Mouse (Mus musculus) limb, embryonic 13.5 days (tissue): ENCODE measurements around the gene Folh1. TPM values are rescaled to one million over a fixed set of nuclear protein-coding genes. Genes with fewer than 3 reads are reported as not detected.
A peak's percentile ranks its signal among the peaks of the same experiment; 100 is the strongest.
"Not testable (repeated sequence)": the region's sequence is repeated elsewhere in the genome, so short reads cannot be mapped to it uniquely, and the experiment has no call there.

ENCODE experiments used
- ATAC-seq: fragments of 200-750 bp; cut with Nextera tagmentation; 2 replicates; pipeline ENCODE4 v1.8.0; 2017; ENCODE audit warnings: low read depth, moderate number of reproducible peaks, moderate TSS enrichment; ENCODE audit not compliant: low FRiP score
- H3K27ac ChIP-seq: fragments of 300-500 bp; sonication (generic); 2 replicates; pipeline ENCODE4 v1.5.1; 2015; ENCODE audit warnings: inconsistent platforms, mild to moderate bottlenecking, moderate library complexity
- H3K27me3 ChIP-seq: fragments of 300-500 bp; sonication (generic); 2 replicates; pipeline ENCODE4 v1.6.1; 2015; ENCODE audit warnings: mild to moderate bottlenecking, inconsistent platforms
- H3K36me3 ChIP-seq: fragments of 300-500 bp; sonication (generic); 2 replicates; pipeline ENCODE4 v1.6.1; 2015; ENCODE audit warnings: inconsistent platforms, mild to moderate bottlenecking, moderate library complexity
- H3K4me1 ChIP-seq: fragments of 300-500 bp; sonication (generic); 2 replicates; pipeline ENCODE4 v1.6.1; 2015; ENCODE audit warnings: inconsistent platforms
- H3K4me2 ChIP-seq: fragments of 300-500 bp; sonication (generic); replicated peaks from 2 replicates; pipeline ENCODE4 v1.6.1; 2015; ENCODE audit warnings: inconsistent platforms, mild to moderate bottlenecking, moderate library complexity
- H3K4me3 ChIP-seq: fragments of 300-500 bp; sonication (generic); 2 replicates; pipeline ENCODE4 v1.5.1; 2015; ENCODE audit warnings: moderate library complexity, mild to moderate bottlenecking, inconsistent platforms
- H3K9ac ChIP-seq: fragments of 300-500 bp; sonication (generic); 2 replicates; pipeline ENCODE4 v1.6.1; 2015; ENCODE audit warnings: mild to moderate bottlenecking, inconsistent platforms
- H3K9me3 ChIP-seq: fragments of 300-500 bp; sonication (generic); 2 replicates; pipeline ENCODE4 v1.6.1; 2016; ENCODE audit warnings: inconsistent platforms
- WGBS: fragments of 180-500 bp; shearing (Covaris S2); methylation state at CpG from one replicate; pipeline ENCODE4 v1.1.7; 2015; 5-methylcytosine and 5-hydroxymethylcytosine counted together
- polyA plus RNA-seq: library from polyadenylated mRNA; unstranded; fragments of >200 nt; fragmentation: Nextera tagmentation; extraction: Ambion mirVana; gene quantifications from 2 replicates; pipeline ENCODE4 v1.2.1, GENCODE M21; 2015

Folh1 gene
- 0.09 and 0.11 TPM in 2 replicates for polyA plus RNA-seq

DNA sequence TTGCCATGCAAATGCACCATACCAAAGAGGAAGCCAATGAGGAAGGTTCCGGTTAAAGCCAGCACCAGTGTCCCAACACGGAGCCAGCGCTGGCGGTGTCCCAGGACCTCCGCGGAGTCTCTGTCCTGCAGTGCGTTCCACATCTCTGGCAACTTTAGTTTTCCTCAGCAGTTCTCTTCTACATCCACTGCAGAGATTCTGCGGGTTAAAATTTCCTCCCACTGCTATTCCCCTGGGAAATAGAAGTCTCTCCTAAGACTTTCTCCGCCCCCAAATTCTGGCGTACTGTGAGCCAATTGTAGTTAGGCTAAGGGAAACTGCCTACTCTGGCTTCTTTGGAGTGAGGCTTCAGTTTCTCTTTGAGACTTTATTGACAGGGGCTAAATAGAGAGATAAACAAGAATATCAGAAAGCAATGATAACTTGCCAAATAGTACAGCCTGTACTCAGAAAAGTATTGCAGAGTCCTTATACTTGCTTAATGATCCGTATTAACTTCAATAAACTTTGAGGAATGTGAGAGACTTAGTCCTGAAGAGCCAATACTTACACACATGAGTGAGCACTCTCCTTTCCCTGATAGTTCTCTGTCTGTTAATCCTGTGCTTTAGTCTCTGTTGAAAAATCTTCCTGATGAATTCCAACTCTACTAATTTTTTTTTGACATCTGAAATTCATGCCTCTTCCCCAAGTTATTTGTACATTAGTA is at the start of gene Folh1:
Gene Folh1, minus strand, starts transcription at position 327 of the 709 bp plus-strand sequence.
- H3K27me3 ChIP-seq, result no peaks in the 10 kb centered on the region
- no peaks in the 10 kb centered on the region for H3K9me3 ChIP-seq
- no peaks in the 10 kb centered on the region for H3K4me1 ChIP-seq
- no peak within 1 kb of the TSS for H3K9ac ChIP-seq
- no peaks in the 10 kb centered on the region for H3K36me3 ChIP-seq
- H3K4me2 ChIP-seq, result peak within 1 kb of the TSS; percentile 53
- H3K4me3 ChIP-seq, result peak within 1 kb of the TSS; percentile 10; the same call in 1 of the 2 replicates
- WGBS, result 9% methylated on average over 11 of the region's 11 CpGs
- no peak within 1 kb of the TSS for H3K27ac ChIP-seq
- no peak for ATAC-seq

DNA sequence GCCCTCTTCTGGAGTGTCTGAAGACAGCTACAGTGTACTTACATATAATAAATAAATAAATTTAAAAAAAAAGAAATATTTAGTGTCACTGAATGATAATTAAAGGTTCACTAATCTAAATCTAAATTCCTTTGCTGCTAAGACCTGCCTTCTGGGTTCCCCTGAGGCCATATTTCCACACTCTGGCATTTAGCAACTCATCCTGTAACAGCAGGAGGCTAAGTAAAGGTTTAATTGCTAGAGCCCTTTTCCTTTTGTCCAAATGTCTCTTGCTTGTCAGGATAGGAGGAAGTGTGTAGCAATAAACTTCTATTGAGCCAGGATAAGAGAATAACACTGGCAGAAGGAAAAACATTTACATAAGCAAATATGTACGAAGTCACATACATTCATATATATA is 40.7 kb upstream of the Folh1 start:
- Histone ChIP-seq H3K27ac (no peak overlapping the region), H3K27me3 (no peaks in the 10 kb centered on the region), H3K4me2 (no peak overlapping the region), H3K9ac (no peak overlapping the region), H3K4me1 (no peaks in the 10 kb centered on the region), H3K36me3 (no peaks in the 10 kb centered on the region), H3K4me3 (no peak overlapping the region), H3K9me3 (no peaks in the 10 kb centered on the region)
- ATAC-seq, result no peak
- WGBS, result 81% methylated on average over 1 of the region's 1 CpGs

DNA sequence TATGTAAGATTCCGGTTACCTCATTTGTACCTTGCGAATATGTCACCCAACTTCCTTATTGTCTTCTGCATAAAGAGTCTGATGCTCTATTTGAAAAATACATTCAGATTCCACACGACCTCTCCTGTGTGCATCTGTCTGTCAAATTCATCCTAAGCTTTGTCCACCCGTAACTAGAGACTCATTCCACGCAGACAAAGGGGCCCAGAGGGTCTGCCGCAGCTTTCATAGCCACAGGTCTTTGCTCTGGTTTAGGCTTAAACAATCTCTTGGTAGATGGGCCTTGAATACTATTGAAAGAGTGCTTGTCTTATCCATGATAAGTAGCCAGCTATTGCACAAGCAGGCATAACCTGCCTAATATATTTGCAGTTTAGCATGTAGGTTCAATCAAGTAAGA is 40.0 kb upstream of the Folh1 start:
- not testable (repeated sequence) for H3K27ac ChIP-seq, H3K9ac ChIP-seq, H3K9me3 ChIP-seq, H3K4me1 ChIP-seq, H3K4me2 ChIP-seq, H3K36me3 ChIP-seq, H3K4me3 ChIP-seq, H3K27me3 ChIP-seq, ATAC-seq
- 87% methylated on average over 6 of the region's 6 CpGs for WGBS

DNA sequence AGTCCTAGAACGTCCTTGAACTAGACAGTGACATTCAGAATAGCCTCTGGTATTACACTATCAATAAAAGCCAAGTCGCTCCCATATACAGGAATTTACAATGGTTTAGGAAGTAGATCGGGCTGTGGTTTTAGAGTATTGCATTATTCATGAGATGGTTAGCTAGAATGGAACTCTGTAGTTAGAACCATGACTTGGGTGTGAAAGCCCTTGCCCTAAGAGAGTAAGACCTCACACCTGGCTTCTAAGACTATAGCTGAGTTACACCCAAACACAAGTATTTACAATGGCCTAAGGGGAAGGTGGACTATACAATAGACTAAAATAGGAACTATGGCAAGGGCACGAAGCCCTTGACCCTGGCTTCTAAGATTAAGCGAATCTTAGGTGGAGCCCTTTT is 39.5 kb upstream of the Folh1 start:
- not testable (repeated sequence) for H3K27me3 ChIP-seq, H3K9ac ChIP-seq, H3K4me2 ChIP-seq, H3K9me3 ChIP-seq, H3K27ac ChIP-seq, H3K4me3 ChIP-seq, H3K36me3 ChIP-seq, H3K4me1 ChIP-seq, ATAC-seq
- WGBS, result 80% methylated on average over 5 of the region's 5 CpGs

DNA sequence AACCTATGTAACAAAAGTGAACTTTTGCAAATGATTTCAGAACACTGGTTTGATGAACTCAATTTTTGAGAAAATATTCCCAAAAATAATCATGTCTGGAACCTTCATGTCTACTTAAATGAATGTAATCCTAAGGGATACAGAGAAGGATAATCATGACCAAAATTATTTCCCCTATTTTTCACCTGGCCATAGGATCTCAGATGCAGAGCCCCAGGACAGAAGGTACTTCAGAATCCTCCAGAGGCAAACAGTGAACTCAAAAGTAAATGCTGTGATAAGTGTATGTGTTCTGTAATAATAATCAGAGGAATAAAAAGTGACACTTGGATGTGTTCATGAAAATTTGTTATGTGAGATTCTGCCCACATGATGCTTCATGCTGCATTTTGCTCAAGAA is 19.0 kb upstream of the Folh1 start, which contains the start of gene Vmn2r77:
Gene Vmn2r77, plus strand, starts transcription at position 301 of the 400 bp plus-strand sequence.
- no peak for ATAC-seq
- no peaks in the 10 kb centered on the region for H3K4me1 ChIP-seq
- no peak within 1 kb of the TSS for H3K9ac ChIP-seq
- no peaks in the 10 kb centered on the region for H3K27me3 ChIP-seq
- no peaks in the 10 kb centered on the region for H3K36me3 ChIP-seq
- no peak within 1 kb of the TSS for H3K4me2 ChIP-seq
- H3K4me3 ChIP-seq, result no peak within 1 kb of the TSS
- no peak within 1 kb of the TSS for H3K27ac ChIP-seq
- no peaks in the 10 kb centered on the region for H3K9me3 ChIP-seq

DNA sequence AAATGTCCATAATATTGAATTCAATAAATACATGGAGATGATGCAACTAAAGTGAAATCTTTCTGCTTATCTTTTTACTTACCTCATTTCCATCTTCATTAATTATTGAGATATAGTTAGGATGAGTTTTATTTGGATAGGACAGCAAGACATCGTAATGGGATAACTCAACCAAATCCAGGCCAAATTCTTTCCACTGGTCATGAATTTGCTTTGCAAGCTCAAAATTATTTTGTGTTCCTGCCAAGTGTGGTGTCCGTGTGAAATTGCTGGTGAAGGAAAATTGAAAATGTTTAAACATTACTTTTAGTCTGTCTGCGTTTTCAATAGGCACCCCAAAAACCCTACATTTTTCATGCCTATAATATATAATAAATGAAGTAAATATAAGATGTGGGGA is 4.1 kb downstream of the Folh1 start:
- 88% methylated on average over 3 of the region's 3 CpGs for WGBS
- Histone ChIP-seq H3K4me3 (no peak overlapping the region), H3K36me3 (no peaks in the 10 kb centered on the region), H3K27ac (no peak overlapping the region), H3K9me3 (no peaks in the 10 kb centered on the region), H3K9ac (no peak overlapping the region), H3K27me3 (no peaks in the 10 kb centered on the region), H3K4me2 (no peak overlapping the region), H3K4me1 (no peaks in the 10 kb centered on the region)
- no peak for ATAC-seq

DNA sequence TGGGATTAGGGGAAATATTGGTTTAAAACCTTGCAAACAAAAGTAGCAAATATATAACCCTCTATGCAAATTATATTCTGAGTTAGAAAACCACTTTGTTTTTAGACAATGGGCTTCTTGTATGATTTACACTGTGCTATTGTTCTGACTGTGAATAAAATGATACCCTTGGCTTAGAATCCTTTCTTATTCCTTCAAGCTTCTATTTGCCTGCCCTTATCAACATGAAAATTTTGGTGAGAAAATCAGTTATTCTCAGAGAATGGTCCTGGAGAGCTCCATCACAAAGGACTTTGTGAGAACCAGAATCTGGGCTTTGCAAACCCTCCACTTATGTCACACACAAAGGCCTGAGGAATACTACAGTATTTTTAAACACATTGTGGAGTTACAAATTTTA is 11.1 kb downstream of the Folh1 start:
- no peaks in the 10 kb centered on the region for H3K9me3 ChIP-seq
- H3K27me3 ChIP-seq, result no peaks in the 10 kb centered on the region
- no peak overlapping the region for H3K27ac ChIP-seq
- H3K4me3 ChIP-seq, result no peak overlapping the region
- ATAC-seq, result no peak
- H3K36me3 ChIP-seq, result no peaks in the 10 kb centered on the region
- H3K4me2 ChIP-seq, result no peak overlapping the region
- H3K9ac ChIP-seq, result no peak overlapping the region
- no peaks in the 10 kb centered on the region for H3K4me1 ChIP-seq

DNA sequence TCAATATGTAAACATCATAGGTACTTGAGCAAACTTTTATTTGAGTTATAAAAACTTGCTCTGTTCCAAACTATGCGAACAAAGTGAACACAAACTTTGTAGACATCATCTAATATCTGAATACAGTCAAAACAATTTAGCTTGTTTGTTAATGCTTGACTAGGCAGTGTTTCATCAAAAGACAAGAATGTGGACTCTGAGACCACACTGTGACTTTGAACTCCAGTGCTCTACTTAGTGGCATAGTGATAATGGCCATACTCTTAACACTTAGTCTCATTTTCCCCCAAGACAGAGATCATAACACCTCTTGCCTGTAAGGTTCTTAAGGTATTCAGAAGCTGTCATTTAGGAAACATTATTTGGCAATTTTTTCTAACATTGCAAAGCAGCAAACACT is 15.0 kb downstream of the Folh1 start:
- no peak for ATAC-seq
- Histone ChIP-seq H3K4me3 (no peak overlapping the region), H3K9ac (no peak overlapping the region), H3K9me3 (no peaks in the 10 kb centered on the region), H3K27ac (no peak overlapping the region), H3K36me3 (no peaks in the 10 kb centered on the region), H3K4me2 (no peak overlapping the region), H3K27me3 (no peaks in the 10 kb centered on the region), H3K4me1 (no peaks in the 10 kb centered on the region)
- WGBS, result 79% methylated on average over 1 of the region's 1 CpGs

DNA sequence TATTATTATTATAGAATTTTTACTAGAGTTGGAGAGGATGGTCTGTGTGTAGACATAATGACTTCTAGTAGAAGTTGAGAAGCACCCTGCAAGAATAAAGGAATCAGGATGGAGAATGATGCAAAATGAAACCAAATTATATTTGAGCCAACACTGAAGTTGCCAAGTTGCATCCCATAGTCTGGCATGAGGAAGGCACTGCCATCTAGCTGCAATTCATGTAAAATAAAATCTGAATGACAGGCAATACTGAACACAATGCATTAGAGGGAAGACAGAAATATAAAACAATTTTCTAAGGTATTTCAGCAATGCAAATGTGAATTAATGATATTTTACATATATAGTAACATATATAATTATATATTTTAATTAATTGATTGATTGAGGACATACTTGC is 50.7 kb downstream of the Folh1 start:
- Histone ChIP-seq H3K4me1 (no peaks in the 10 kb centered on the region), H3K4me2 (no peak overlapping the region), H3K36me3 (no peaks in the 10 kb centered on the region), H3K27ac (no peak overlapping the region), H3K27me3 (no peaks in the 10 kb centered on the region), H3K9me3 (no peaks in the 10 kb centered on the region), H3K4me3 (no peak overlapping the region), H3K9ac (no peak overlapping the region)
- ATAC-seq, result no peak

DNA sequence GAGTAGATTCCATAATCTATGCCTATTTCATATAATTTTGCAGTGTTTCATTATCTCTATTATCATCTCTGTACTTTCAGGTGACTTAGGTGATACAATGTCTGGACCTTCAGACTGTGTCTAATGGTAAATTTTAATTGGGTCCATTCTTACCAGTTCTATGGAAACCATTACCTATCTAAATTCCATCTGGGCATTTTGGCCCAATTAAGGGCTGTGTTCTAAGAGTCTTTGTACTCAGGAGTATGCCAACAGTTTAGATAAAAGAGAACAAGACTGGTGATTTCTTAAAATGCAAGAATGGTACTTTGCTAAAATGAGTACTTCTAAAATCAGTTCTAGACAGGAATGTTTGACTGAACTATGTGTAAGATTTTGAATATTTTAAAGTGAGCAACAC is 87.7 kb downstream of the Folh1 start, which contains the start of gene Olfr292:
Gene Olfr292, plus strand, starts transcription at position 301 of the 400 bp plus-strand sequence.
- Histone ChIP-seq H3K4me3 (no peak within 1 kb of the TSS), H3K9me3 (no peaks in the 10 kb centered on the region), H3K27ac (no peak within 1 kb of the TSS), H3K4me2 (no peak within 1 kb of the TSS), H3K36me3 (no peaks in the 10 kb centered on the region), H3K27me3 (no peaks in the 10 kb centered on the region), H3K4me1 (no peaks in the 10 kb centered on the region), H3K9ac (no peak within 1 kb of the TSS)
- ATAC-seq, result no peak

Other genes with a start within 250 kb of the Folh1 start
- gene Olfr295, start 192.1 kb downstream of the Folh1 start, polyA plus RNA-seq, result not detected in 2 replicates
- not detected in 2 replicates for gene Olfr294, start 159.3 kb downstream of the Folh1 start, polyA plus RNA-seq
- not detected in 2 replicates for gene Olfr293, start 126.9 kb downstream of the Folh1 start, polyA plus RNA-seq
- not detected in 2 replicates for gene Olfr292, start 87.6 kb downstream of the Folh1 start, polyA plus RNA-seq
- not detected in 2 replicates for gene Vmn2r77, start 19.1 kb upstream of the Folh1 start, polyA plus RNA-seq
- not detected in 2 replicates for gene Vmn2r78, start 139.2 kb upstream of the Folh1 start, polyA plus RNA-seq
- not detected in 2 replicates for gene Vmn2r79, start 220.2 kb upstream of the Folh1 start, polyA plus RNA-seq